Mouse (Mus musculus) neural tube, embryonic 12.5 days (tissue): ENCODE measurements at regions not wholly inside any gene's neighbourhood (a gene's known extent, or its start where the extent isn't known, plus 50 kb on each side); places are given as distances from the start of the nearest gene placed in this dataset.

Source experiments
- ATAC-seq: fragments of 200-750 bp; cut with Nextera tagmentation; 2 replicates; pipeline ENCODE4 v1.8.0; 2017; ENCODE audit warnings: low read depth, mild to moderate bottlenecking, moderate TSS enrichment, moderate library complexity; ENCODE audit not compliant: low FRiP score
- H3K27ac ChIP-seq: fragments of 300-500 bp; sonication (generic); 2 replicates; pipeline ENCODE4 v1.5.1; 2016
- H3K27me3 ChIP-seq: fragments of 300-500 bp; sonication (generic); replicated peaks from 2 replicates; pipeline ENCODE4 v1.6.1; 2016; ENCODE audit warnings: mild to moderate bottlenecking
- H3K36me3 ChIP-seq: fragments of 300-500 bp; sonication (generic); 2 replicates; pipeline ENCODE4 v1.6.1; 2016; ENCODE audit warnings: mild to moderate bottlenecking
- H3K4me1 ChIP-seq: fragments of 300-500 bp; sonication (generic); 2 replicates; pipeline ENCODE4 v1.6.1; 2016
- H3K4me2 ChIP-seq: fragments of 300-500 bp; sonication (generic); replicated peaks from 2 replicates; pipeline ENCODE4 v1.6.1; 2016; ENCODE audit warnings: mild to moderate bottlenecking
- H3K4me3 ChIP-seq: fragments of 300-500 bp; sonication (generic); 2 replicates; pipeline ENCODE4 v1.5.1; 2016
- H3K9ac ChIP-seq: fragments of 300-500 bp; sonication (generic); 2 replicates; pipeline ENCODE4 v1.6.1; 2016; ENCODE audit warnings: mild to moderate bottlenecking
- H3K9me3 ChIP-seq: fragments of 300-500 bp; sonication (generic); 2 replicates; pipeline ENCODE4 v1.6.1; 2016; ENCODE audit warnings: mild to moderate bottlenecking
- WGBS: fragments of 180-500 bp; shearing (Covaris S2); methylation state at CpG from one replicate; pipeline ENCODE4 v1.1.7; 2016; 5-methylcytosine and 5-hydroxymethylcytosine counted together

- Histone ChIP-seq H3K4me2 (no peak overlapping the region), H3K27ac (no peak overlapping the region), H3K4me3 (no peak overlapping the region), H3K9ac (no peak overlapping the region), H3K9me3 (no peaks in the 10 kb centered on the region), H3K27me3 (no peaks in the 10 kb centered on the region), H3K36me3 (no peaks in the 10 kb centered on the region), H3K4me1 (no peaks in the 10 kb centered on the region)
- ATAC-seq: no peak
- 91% methylated on average over 4 of the region's 4 CpGs for WGBS
Observed at GRCm38 (mm10) chr17:51683318-51683717, 149.8 kb downstream of the Satb1 start.

- 75% methylated on average over 3 of the region's 3 CpGs for WGBS
- Histone ChIP-seq H3K9me3 (no peaks in the 10 kb centered on the region), H3K4me1 (no peaks in the 10 kb centered on the region), H3K27ac (no peak overlapping the region), H3K4me3 (no peak overlapping the region), H3K27me3 (no peaks in the 10 kb centered on the region), H3K36me3 (no peaks in the 10 kb centered on the region), H3K4me2 (no peak overlapping the region), H3K9ac (no peak overlapping the region)
- no peak for ATAC-seq
Observed at GRCm38 (mm10) chr17:51682368-51682767, 150.7 kb downstream of the Satb1 start.

- Histone ChIP-seq H3K4me2 (no peak overlapping the region), H3K4me1 (no peaks in the 10 kb centered on the region), H3K36me3 (no peaks in the 10 kb centered on the region), H3K4me3 (no peak overlapping the region), H3K27ac (no peak overlapping the region), H3K9ac (no peak overlapping the region), H3K9me3 (no peaks in the 10 kb centered on the region), H3K27me3 (no peaks in the 10 kb centered on the region)
- no peak for ATAC-seq
- 94% methylated on average over 8 of the region's 8 CpGs for WGBS
Observed at GRCm38 (mm10) chr17:51677451-51677850, 155.6 kb downstream of the Satb1 start.

- no peak overlapping the region for H3K27ac ChIP-seq
- no peaks in the 10 kb centered on the region for H3K36me3 ChIP-seq
- no peak overlapping the region for H3K4me2 ChIP-seq
- H3K4me3 ChIP-seq: no peak overlapping the region
- H3K9me3 ChIP-seq: no peaks in the 10 kb centered on the region
- H3K4me1 ChIP-seq: no peaks in the 10 kb centered on the region
- no peak overlapping the region for H3K9ac ChIP-seq
- WGBS: 79% methylated on average over 4 of the region's 4 CpGs
- ATAC-seq: no peak
- H3K27me3 ChIP-seq: no peaks in the 10 kb centered on the region
Observed at GRCm38 (mm10) chr17:51658408-51658807, 174.7 kb downstream of the Satb1 start.

GRCm38 (mm10) chr17:51653881-51654280, 179.2 kb downstream of the Satb1 start:
- H3K4me2 ChIP-seq: no peak overlapping the region
- H3K27me3 ChIP-seq: no peaks in the 10 kb centered on the region
- no peak for ATAC-seq
- H3K4me1 ChIP-seq: no peaks in the 10 kb centered on the region
- no peak overlapping the region for H3K27ac ChIP-seq
- H3K9ac ChIP-seq: no peak overlapping the region
- WGBS: 91% methylated on average over 3 of the region's 3 CpGs
- H3K36me3 ChIP-seq: no peaks in the 10 kb centered on the region
- no peaks in the 10 kb centered on the region for H3K9me3 ChIP-seq
- H3K4me3 ChIP-seq: no peak overlapping the region

GRCm38 (mm10) chr17:51651880-51652279, 181.2 kb downstream of the Satb1 start:
- H3K27me3 ChIP-seq: no peaks in the 10 kb centered on the region
- no peak for ATAC-seq
- H3K4me2 ChIP-seq: no peak overlapping the region
- no peaks in the 10 kb centered on the region for H3K4me1 ChIP-seq
- WGBS: 95% methylated on average over 2 of the region's 2 CpGs
- H3K9ac ChIP-seq: no peak overlapping the region
- H3K27ac ChIP-seq: no peak overlapping the region
- H3K36me3 ChIP-seq: no peaks in the 10 kb centered on the region
- no peaks in the 10 kb centered on the region for H3K9me3 ChIP-seq
- H3K4me3 ChIP-seq: no peak overlapping the region

GRCm38 (mm10) chr17:51649213-51649815, 183.8 kb downstream of the Satb1 start:
- Histone ChIP-seq H3K27me3 (no peaks in the 10 kb centered on the region), H3K4me2 (no peak overlapping the region)
- 86% methylated on average over 12 of the region's 12 CpGs for WGBS

GRCm38 (mm10) chr17:51646416-51646815, 186.7 kb downstream of the Satb1 start:
- 86% methylated on average over 2 of the region's 2 CpGs for WGBS
- Histone ChIP-seq H3K4me2 (no peak overlapping the region), H3K36me3 (no peaks in the 10 kb centered on the region), H3K27ac (no peak overlapping the region), H3K4me1 (no peaks in the 10 kb centered on the region), H3K27me3 (no peaks in the 10 kb centered on the region), H3K4me3 (no peak overlapping the region), H3K9me3 (no peaks in the 10 kb centered on the region), H3K9ac (no peak overlapping the region)
- no peak for ATAC-seq

More at GRCm38 (mm10) chr17:51649213-51649815, 183.8 kb downstream of the Satb1 start:
- H3K4me1 ChIP-seq: no peaks in the 10 kb centered on the region
- no peak overlapping the region for H3K4me3 ChIP-seq
- no peaks in the 10 kb centered on the region for H3K9me3 ChIP-seq
- no peaks in the 10 kb centered on the region for H3K36me3 ChIP-seq
- ATAC-seq: no peak
- no peak overlapping the region for H3K27ac ChIP-seq
- no peak overlapping the region for H3K9ac ChIP-seq

- Histone ChIP-seq H3K4me3 (no peak overlapping the region), H3K36me3 (no peaks in the 10 kb centered on the region), H3K27me3 (no peaks in the 10 kb centered on the region), H3K4me2 (no peak overlapping the region), H3K9ac (no peak overlapping the region), H3K4me1 (no peaks in the 10 kb centered on the region), H3K27ac (no peak overlapping the region), H3K9me3 (no peaks in the 10 kb centered on the region)
- WGBS: 89% methylated on average over 1 of the region's 1 CpGs
- ATAC-seq: no peak
Observed at GRCm38 (mm10) chr17:51645866-51646265, 187.2 kb downstream of the Satb1 start.

GRCm38 (mm10) chr17:51642682-51643081, 190.4 kb downstream of the Satb1 start:
- H3K9ac ChIP-seq: no peak overlapping the region
- WGBS: 76% methylated on average over 2 of the region's 2 CpGs
- H3K4me1 ChIP-seq: no peaks in the 10 kb centered on the region
- no peaks in the 10 kb centered on the region for H3K9me3 ChIP-seq
- H3K4me3 ChIP-seq: no peak overlapping the region
- no peaks in the 10 kb centered on the region for H3K27me3 ChIP-seq
- H3K27ac ChIP-seq: no peak overlapping the region
- no peak for ATAC-seq
- H3K4me2 ChIP-seq: no peak overlapping the region
- no peaks in the 10 kb centered on the region for H3K36me3 ChIP-seq

GRCm38 (mm10) chr17:51635913-51636312, 197.2 kb downstream of the Satb1 start:
- WGBS: 93% methylated on average over 4 of the region's 4 CpGs

GRCm38 (mm10) chr17:51631574-51631973, 201.5 kb downstream of the Satb1 start:
- no peak for ATAC-seq
- 44% methylated on average over 2 of the region's 2 CpGs for WGBS

More at GRCm38 (mm10) chr17:51635913-51636312, 197.2 kb downstream of the Satb1 start:
- ATAC-seq: no peak
- Histone ChIP-seq H3K4me2 (no peak overlapping the region), H3K4me1 (peaks cover 4% of the 10 kb centered on the region; the same call in 1 of the 2 replicates), H3K27me3 (no peaks in the 10 kb centered on the region), H3K9me3 (no peaks in the 10 kb centered on the region), H3K4me3 (no peak overlapping the region), H3K27ac (no peak overlapping the region), H3K36me3 (no peaks in the 10 kb centered on the region), H3K9ac (no peak overlapping the region)

GRCm38 (mm10) chr17:51620528-51620927, 212.6 kb downstream of the Satb1 start:
- Histone ChIP-seq H3K4me3 (no peak overlapping the region), H3K4me1 (no peaks in the 10 kb centered on the region), H3K27me3 (no peaks in the 10 kb centered on the region), H3K36me3 (no peaks in the 10 kb centered on the region), H3K9ac (no peak overlapping the region), H3K27ac (no peak overlapping the region), H3K9me3 (no peaks in the 10 kb centered on the region), H3K4me2 (no peak overlapping the region)
- no peak for ATAC-seq
- 62% methylated on average over 3 of the region's 3 CpGs for WGBS

More at GRCm38 (mm10) chr17:51631574-51631973, 201.5 kb downstream of the Satb1 start:
- Histone ChIP-seq H3K4me1 (peaks cover 4% of the 10 kb centered on the region; the same call in 1 of the 2 replicates), H3K9ac (no peak overlapping the region), H3K4me3 (no peak overlapping the region), H3K36me3 (no peaks in the 10 kb centered on the region), H3K9me3 (no peaks in the 10 kb centered on the region), H3K4me2 (no peak overlapping the region), H3K27ac (no peak overlapping the region), H3K27me3 (no peaks in the 10 kb centered on the region)
